In genomic region chr11:54002147-54002760, GRCm38 (mm10) we compare ENCODE assay signal across 9 mouse cellular contexts. TPM values are rescaled to one million over a fixed set of nuclear protein-coding genes. Genes with fewer than 3 reads are reported as not detected.
A peak's percentile ranks its signal among the peaks of the same experiment; 100 is the strongest.
DNase-seq lines count a peak whose midpoint lies in the region; ATAC-seq and TF ChIP-seq lines count a peak whose summit lies in the region.
"Had no signal": no experiment of that assay in that cellular context is flagged by ENCODE, and none has a peak within 500 bp of the region (broad histone marks: within the 10 kb centered on the region; RNA-seq: fewer than 3 reads in every experiment).

No protein-coding gene starts in this region.

- H3K9ac ChIP-seq in kidney, embryonic 15.5 days: no peak overlapping the region
- H3K9ac ChIP-seq in liver, embryonic 14.5 days (replicated peaks): no peak overlapping the region
- H3K9ac ChIP-seq: heart, embryonic 13.5 days had no signal

- DNase-seq in urinary bladder, adult 18-20 months (ENCODE audit: low spot score in 2 of 2): peak; percentile 29 to 35
- no peak for DNase-seq in urinary bladder, adult 2 months (ENCODE audit: low spot score)
- peak; percentile 76 for DNase-seq in cerebellum, adult 11 months
- DNase-seq in frontal cortex, adult 2 months (ENCODE audit: extremely low spot score in 1 of 2, low spot score in 1 of 2): peak; percentile 35 to 85
- DNase-seq in liver, embryonic 14.5 days (ENCODE audit: low read depth in 3 of 3, low spot score in 3 of 3): peak in 1 of 3 experiments; percentile 49
- peak; percentile 56 for DNase-seq in ovary, postnatal 14 days (ENCODE audit: low spot score)
- DNase-seq in urinary bladder, postnatal 36 days (ENCODE audit: low spot score in 2 of 2): peak; percentile 28 to 67

- H3K27me3 ChIP-seq in kidney, embryonic 15.5 days: no peaks in the 10 kb centered on the region
- no peaks in the 10 kb centered on the region for H3K27me3 ChIP-seq in liver, embryonic 14.5 days (ENCODE audit: control insufficient read depth, insufficient read depth, low read length)

- H3K36me3 ChIP-seq in kidney, embryonic 15.5 days: no peaks in the 10 kb centered on the region
- H3K36me3 ChIP-seq in liver, embryonic 14.5 days (replicated peaks; ENCODE audit: control insufficient read depth, insufficient read depth, low read depth): peaks cover 70% of the 10 kb centered on the region
- H3K36me3 ChIP-seq: heart, embryonic 13.5 days had no signal

- no peak overlapping the region for H3K27ac ChIP-seq in kidney, embryonic 15.5 days
- H3K27ac ChIP-seq in liver, embryonic 14.5 days: no peak overlapping the region
- H3K27ac ChIP-seq: heart, embryonic 13.5 days had no signal

- no peak overlapping the region for H3K4me2 ChIP-seq in kidney, embryonic 15.5 days
- H3K4me2 ChIP-seq in liver, embryonic 14.5 days (ENCODE audit: low read depth): no peak overlapping the region
- H3K4me2 ChIP-seq: heart, embryonic 13.5 days had no signal

- peak; percentile 90 for TF ChIP-seq CTCF in liver, embryonic 14.5 days (IDR thresholded peaks at IDR 0.05; ENCODE audit: low read depth)

- WGBS in kidney, embryonic 15.5 days: 6% methylated on average over 5 of the region's 5 CpGs
- WGBS in liver, embryonic 14.5 days (ENCODE audit: insufficient replicate concordance): 16% methylated on average over 5 of the region's 5 CpGs

- H3K9me3 ChIP-seq in kidney, embryonic 15.5 days (replicated peaks): no peaks in the 10 kb centered on the region
- H3K9me3 ChIP-seq in liver, embryonic 14.5 days (ENCODE audit: control insufficient read depth, low read length): no peaks in the 10 kb centered on the region
- H3K9me3 ChIP-seq: heart, embryonic 13.5 days had no signal

- ATAC-seq in kidney, embryonic 15.5 days (replicated peaks; ENCODE audit: low FRiP score): 0 out of 2 replicates have a peak, but pooled peaks have one; percentile 34
- ATAC-seq in liver, embryonic 14.5 days (ENCODE audit: insufficient read depth): no peak

- TF ChIP-seq EP300 in liver, embryonic 14.5 days (IDR thresholded peaks at IDR 0.05; ENCODE audit: low read depth): no peak

- H3K4me1 ChIP-seq in kidney, embryonic 15.5 days: peaks cover 10% of the 10 kb centered on the region; the same call in 1 of the 2 replicates
- H3K4me1 ChIP-seq in liver, embryonic 14.5 days (replicated peaks; ENCODE audit: control insufficient read depth in 2 of 2, insufficient read depth in 2 of 2, low read length in 1 of 2): peaks cover 35 to 39% of the 10 kb centered on the region in 2 experiments

- H3K4me3 ChIP-seq in kidney, embryonic 15.5 days (replicated peaks): no peak overlapping the region
- no peak overlapping the region for H3K4me3 ChIP-seq in liver, embryonic 14.5 days (ENCODE audit: insufficient read depth in 1 of 2, low read depth in 2 of 2, low read length in 2 of 2)
- H3K4me3 ChIP-seq: heart, embryonic 13.5 days had no signal

RNA-seq across cellular contexts. Expression of gene Slc22a21, which starts 22.1 kb away (rescaled TPM):
- 18.8 and 20.5 TPM in 2 replicates for polyA plus RNA-seq in urinary bladder, adult 2 months (2012; rRNA removed)
- 2.6 TPM in 2 replicates for polyA plus RNA-seq in frontal cortex, adult 2 months (2012; rRNA removed)
- polyA plus RNA-seq in kidney, embryonic 15.5 days (2015; fragmentation: Nextera tagmentation; extraction: Ambion mirVana): 3.9 and 5.6 TPM in 2 replicates
- 2.0 and 2.8 TPM in 2 replicates for polyA plus RNA-seq in liver, embryonic 14.5 days (2012; rRNA removed)
- polyA plus RNA-seq in liver, embryonic 14.5 days (2014; fragmentation: Nextera tagmentation; extraction: Ambion mirVana): 1.3 and 1.7 TPM in 2 replicates

RNA-seq across cellular contexts. Expression of gene Slc22a4, which starts 25.6 kb away (rescaled TPM):
- polyA plus RNA-seq in urinary bladder, adult 2 months (2012; rRNA removed): 1.5 and 2.6 TPM in 2 replicates
- polyA plus RNA-seq in frontal cortex, adult 2 months (2012; rRNA removed): 6.6 and 8.9 TPM in 2 replicates
- polyA plus RNA-seq in kidney, embryonic 15.5 days (2015; fragmentation: Nextera tagmentation; extraction: Ambion mirVana): 1.4 and 1.9 TPM in 2 replicates
- 21.1 and 24.4 TPM in 2 replicates for polyA plus RNA-seq in liver, embryonic 14.5 days (2012; rRNA removed)
- polyA plus RNA-seq in liver, embryonic 14.5 days (2014; fragmentation: Nextera tagmentation; extraction: Ambion mirVana): 34.0 and 35.6 TPM in 2 replicates
